Mouse (Mus musculus) ZHBTc4 (cell line): ENCODE data around the gene D11Wsu47e.

Source experiments
- DNase-seq: peaks from one replicate; pipeline ENCODE4 v3.0.0-alpha.2; 2011; ENCODE audit warnings: low read depth, low spot score

Gene D11Wsu47e

DNA sequence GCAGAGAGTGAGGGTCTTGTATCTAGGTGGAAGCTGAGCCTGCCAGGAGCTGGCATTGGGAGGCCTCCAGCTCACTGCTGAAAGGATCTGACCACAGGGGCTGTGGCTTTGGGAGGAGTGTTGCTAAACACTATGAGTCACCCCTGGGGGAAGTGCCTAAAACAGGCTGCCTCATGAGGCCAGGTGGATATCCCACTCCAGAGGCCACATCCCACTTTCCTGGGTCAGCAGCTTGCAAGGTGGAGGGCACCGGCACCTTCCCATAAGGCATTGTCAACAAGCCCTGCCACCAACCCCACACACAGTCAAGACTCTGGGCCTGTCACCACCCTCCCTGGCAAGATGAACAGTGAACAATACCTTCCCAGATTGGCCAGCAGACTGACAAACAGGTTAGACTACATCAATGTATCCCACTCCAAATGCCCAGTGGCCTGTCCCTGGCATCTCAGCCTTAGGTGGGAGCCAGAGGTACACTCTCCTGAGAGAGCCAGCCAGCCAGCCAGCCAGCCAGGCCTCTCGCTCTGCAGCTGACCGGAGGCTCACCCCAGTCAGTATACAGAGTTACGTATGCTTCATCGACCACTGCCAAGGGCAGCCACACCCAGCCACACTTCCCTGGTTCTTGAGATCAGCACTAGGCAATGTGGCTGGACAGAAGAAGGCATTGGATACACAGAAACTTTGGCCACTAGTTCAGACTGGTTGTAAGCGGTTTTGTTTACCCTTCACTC lies 49.6 kb downstream of the D11Wsu47e start:
- DNase-seq: peak; percentile 80

GRCm38 (mm10) chr11:113735151-113735550 lies 50.9 kb downstream of the D11Wsu47e start:
- DNase-seq: no peak

GRCm38 (mm10) chr11:113736848-113737552 lies 52.8 kb downstream of the D11Wsu47e start:
- DNase-seq: no peak

- no peak for DNase-seq
These were observed 53.3 kb downstream of the D11Wsu47e start for GRCm38 (mm10) chr11:113737553-113737854.

DNA sequence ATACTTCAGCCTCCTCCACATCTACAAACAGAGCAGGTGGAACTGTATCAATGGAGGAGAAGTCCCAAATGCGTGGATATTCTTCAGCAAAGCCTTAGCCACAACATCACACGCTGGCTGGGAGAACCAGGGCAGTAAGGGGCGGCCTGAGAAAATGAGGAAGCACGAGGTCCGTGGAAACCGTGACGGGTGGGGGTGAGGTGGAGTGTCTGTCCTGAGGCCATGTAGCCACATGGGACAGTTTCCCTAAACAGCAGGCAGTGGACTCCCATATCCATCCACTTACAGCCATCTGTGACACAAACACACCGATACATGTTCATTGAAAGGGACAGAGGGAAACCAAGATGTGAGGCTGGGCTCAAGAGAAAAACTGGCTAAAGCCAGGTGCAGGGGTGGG lies 53.7 kb downstream of the D11Wsu47e start:
- DNase-seq: peak; percentile 59

DNA sequence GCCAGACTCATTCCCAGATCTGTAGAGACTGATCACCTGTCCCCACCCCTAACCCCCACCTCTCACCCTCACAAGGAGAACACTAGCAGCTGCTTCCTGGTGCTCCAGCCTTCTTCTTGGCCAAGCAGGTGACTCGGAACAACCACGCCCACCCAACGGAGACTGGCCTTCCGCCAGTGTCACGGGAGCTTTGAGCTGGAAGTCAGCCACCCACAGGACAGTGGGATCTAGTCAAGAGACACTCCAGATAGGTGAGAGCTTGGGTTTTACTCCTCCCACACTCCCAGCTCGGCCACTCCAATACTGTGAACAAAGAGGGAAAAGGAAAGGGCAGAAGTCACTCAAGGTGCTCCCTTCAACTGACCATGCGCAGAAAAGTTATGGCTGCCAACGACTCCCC lies 55.0 kb downstream of the D11Wsu47e start:
- peak; percentile 71 for DNase-seq

DNA sequence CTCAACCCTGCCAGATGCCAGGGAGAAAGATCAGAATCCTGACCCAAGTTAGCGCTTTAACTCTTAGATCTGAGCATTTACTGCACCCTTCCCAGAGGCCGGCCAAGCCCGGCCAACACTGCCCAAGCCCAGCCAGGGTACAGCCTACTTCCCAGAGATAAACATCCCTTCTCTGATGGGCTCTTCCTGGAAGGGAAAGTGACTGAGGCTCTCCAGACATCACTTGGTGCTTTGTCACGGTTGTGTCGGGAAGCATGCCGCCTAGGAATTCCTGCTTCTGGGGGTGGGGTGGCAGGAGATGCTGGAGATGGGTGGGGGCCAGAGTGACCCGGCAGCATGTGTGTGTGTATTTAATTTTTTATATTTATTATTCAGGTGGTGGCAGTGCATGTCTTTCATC lies 55.9 kb downstream of the D11Wsu47e start:
- DNase-seq: no peak

DNA sequence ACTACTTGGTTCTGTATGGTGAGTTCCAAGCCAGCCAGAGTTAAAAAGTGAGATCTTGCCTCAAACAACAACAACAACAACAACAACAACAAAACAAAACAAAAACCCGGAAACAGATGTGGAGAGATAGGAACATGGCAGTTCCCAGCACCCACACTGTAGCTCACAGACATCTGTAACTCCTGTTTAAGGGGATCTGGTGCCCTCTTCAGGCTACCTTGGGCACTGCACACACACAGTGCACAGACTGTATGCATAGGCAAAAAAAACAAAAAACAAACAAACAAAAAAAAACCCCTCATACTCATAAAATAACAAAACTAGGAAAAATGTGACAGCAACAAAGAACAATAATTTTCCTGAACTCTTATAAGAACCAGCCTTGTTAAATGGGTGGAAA lies 58.8 kb downstream of the D11Wsu47e start:
- peak; percentile 74 for DNase-seq
